Mouse (Mus musculus) large intestine, adult 2 months (tissue): Measurements from ENCODE around the gene Olfr582. TPM values are rescaled to one million over a fixed set of nuclear protein-coding genes. Genes with fewer than 3 reads are reported as not detected.

Experiments used
- DNase-seq: peaks from one replicate; pipeline ENCODE4 v3.0.0-alpha.2; 2012; ENCODE audit warnings: low read depth, low spot score
- WGBS: fragments of 180-500 bp; shearing (Covaris S2); methylation state at CpG from one replicate; pipeline ENCODE4 v1.1.7; 2018; 5-methylcytosine and 5-hydroxymethylcytosine counted together
- polyA plus RNA-seq: library from polyadenylated mRNA; depleted of rRNA; stranded (reverse); fragments of >200 nt; gene quantifications from 2 replicates; pipeline ENCODE4 v1.2.3, GENCODE M21; 2012; rRNA removed

Olfr582 gene
- polyA plus RNA-seq: not detected in 2 replicates

DNA sequence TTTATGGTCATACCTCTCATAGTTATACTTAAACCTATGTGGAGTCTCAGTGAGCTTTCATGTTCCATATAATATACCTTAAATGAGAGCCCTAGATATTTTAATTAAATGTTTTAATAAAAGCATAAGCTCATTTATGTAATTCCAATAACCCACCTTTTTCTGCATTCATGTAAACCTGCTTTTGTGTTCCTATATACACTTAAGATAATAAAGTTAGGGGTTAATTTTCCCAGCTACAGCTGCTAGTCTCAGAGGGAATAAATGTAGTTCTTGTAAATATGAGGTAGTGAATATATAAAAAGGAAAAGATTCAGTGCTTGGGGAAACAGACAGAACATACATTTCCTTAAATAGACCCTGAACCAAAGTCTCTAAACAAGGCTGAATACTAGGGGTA is at the start of gene Olfr582:
TSS of gene Olfr582 (plus strand) at position 301 of the 400 bp plus-strand sequence.
- DNase-seq: no peak

DNA sequence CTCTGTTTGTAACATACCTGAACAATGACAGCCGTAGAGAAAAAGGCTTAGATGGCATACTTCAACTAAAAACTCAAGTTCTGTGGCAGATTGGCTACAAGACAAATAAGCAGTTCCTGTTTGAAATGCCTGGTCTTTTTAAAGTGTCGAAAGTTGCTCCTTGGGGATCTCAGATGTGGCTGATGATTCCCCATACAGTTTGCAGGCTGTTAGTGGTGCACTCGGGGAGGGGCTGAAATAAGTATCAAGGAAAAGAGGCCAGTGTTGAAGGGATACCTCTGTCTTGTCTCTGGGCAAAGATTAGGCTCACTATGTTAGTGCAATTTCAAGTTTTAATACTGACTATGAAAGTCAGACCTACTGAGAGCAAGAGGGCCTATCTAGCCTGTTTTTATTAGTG is 48.6 kb upstream of the Olfr582 start, which contains the start of gene Olfr578:
TSS of gene Olfr578 (minus strand) at position 101 of the 400 bp plus-strand sequence.
- 55% methylated on average over 3 of the region's 3 CpGs for WGBS
- DNase-seq: no peak

DNA sequence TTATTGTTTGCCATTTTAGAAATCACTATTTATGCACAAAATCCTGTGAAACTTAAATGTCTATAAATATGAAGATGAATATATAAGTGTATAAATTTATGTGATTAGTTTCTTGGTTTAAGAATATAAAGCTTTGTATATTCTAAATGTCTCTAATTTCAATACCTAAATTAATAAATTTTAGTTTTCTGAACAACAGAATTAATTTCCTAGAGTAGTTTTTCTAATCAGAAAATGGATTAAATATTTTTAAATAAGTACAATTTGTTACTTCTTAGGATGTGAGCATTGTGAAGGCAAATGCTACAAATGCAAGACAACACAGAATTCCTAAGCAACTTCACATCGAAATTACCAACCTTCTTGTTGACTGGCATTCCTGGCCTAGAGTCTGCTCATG is 13.2 kb downstream of the Olfr582 start, which contains the start of gene Olfr583:
TSS of gene Olfr583 (plus strand) at position 301 of the 400 bp plus-strand sequence.
- DNase-seq: no peak

DNA sequence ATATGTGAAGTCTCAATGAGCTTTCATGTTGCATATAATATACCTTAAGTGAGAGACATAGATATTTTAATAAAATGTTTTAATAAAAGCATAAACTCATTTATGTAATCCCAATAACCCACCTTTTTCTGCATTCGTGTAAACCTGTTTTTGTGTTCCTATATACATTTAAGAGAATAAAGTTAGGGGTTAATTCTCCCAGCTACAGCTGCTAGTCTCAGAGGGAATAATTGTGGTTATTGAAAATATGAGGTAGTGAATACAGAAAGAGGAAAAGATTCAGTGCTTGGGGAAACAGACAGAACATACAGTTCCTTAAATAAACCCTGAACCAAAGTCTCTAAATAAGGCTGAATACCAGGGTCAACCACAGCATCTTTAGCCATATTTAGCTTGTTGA is 43.8 kb downstream of the Olfr582 start, which contains the start of gene Olfr584:
TSS of gene Olfr584 (plus strand) at position 301 of the 400 bp plus-strand sequence.
- DNase-seq: no peak
- 80% methylated on average over 1 of the region's 1 CpGs for WGBS

More for the DNA sequence above, 13.2 kb downstream of the Olfr582 start, which contains the start of gene Olfr583:
- WGBS: 81% methylated on average over 1 of the region's 1 CpGs

Other genes starting within 250 kb of the Olfr582 start
- gene Olfr564, start 234.5 kb upstream of the Olfr582 start, polyA plus RNA-seq: not detected in 2 replicates
- not detected in 2 replicates for gene Olfr566, start 179.3 kb upstream of the Olfr582 start, polyA plus RNA-seq
- not detected in 2 replicates for gene Olfr568, start 160.9 kb upstream of the Olfr582 start, polyA plus RNA-seq
- gene Olfr569, start 147.1 kb upstream of the Olfr582 start, polyA plus RNA-seq: not detected in 2 replicates
- not detected in 2 replicates for gene Olfr570, start 143.4 kb upstream of the Olfr582 start, polyA plus RNA-seq
- not detected in 2 replicates for gene Olfr571, start 120.5 kb upstream of the Olfr582 start, polyA plus RNA-seq
- not detected in 2 replicates for gene Olfr572, start 113.6 kb upstream of the Olfr582 start, polyA plus RNA-seq
- not detected in 2 replicates for gene Olfr573-ps1, start 95.4 kb upstream of the Olfr582 start, polyA plus RNA-seq
- gene Olfr574, start 89.6 kb upstream of the Olfr582 start, polyA plus RNA-seq: not detected in 2 replicates
- not detected in 2 replicates for gene Olfr575, start 79.2 kb upstream of the Olfr582 start, polyA plus RNA-seq
- not detected in 2 replicates for gene Olfr576, start 75.4 kb upstream of the Olfr582 start, polyA plus RNA-seq
- gene Olfr577, start 62.1 kb upstream of the Olfr582 start, polyA plus RNA-seq: not detected in 2 replicates
- gene Olfr578, start 48.7 kb upstream of the Olfr582 start, polyA plus RNA-seq: not detected in 2 replicates
- not detected in 2 replicates for gene Olfr583, start 13.3 kb downstream of the Olfr582 start, polyA plus RNA-seq
- gene Olfr584, start 43.9 kb downstream of the Olfr582 start, polyA plus RNA-seq: not detected in 2 replicates
- gene Olfr585, start 59.7 kb downstream of the Olfr582 start, polyA plus RNA-seq: not detected in 2 replicates
- gene Olfr586, start 87.6 kb downstream of the Olfr582 start, polyA plus RNA-seq: not detected in 2 replicates
- not detected in 2 replicates for gene Olfr588-ps1, start 102.9 kb downstream of the Olfr582 start, polyA plus RNA-seq
- not detected in 2 replicates for gene Olfr589, start 118.3 kb downstream of the Olfr582 start, polyA plus RNA-seq
- not detected in 2 replicates for gene Olfr591, start 140.3 kb downstream of the Olfr582 start, polyA plus RNA-seq
- not detected in 2 replicates for gene Olfr592, start 146.8 kb downstream of the Olfr582 start, polyA plus RNA-seq
- not detected in 2 replicates for gene Olfr593, start 173.8 kb downstream of the Olfr582 start, polyA plus RNA-seq
- gene Olfr594, start 179.0 kb downstream of the Olfr582 start, polyA plus RNA-seq: not detected in 2 replicates
- gene Usp17ld, start 214.5 kb downstream of the Olfr582 start, polyA plus RNA-seq: not detected in 2 replicates